Mouse (Mus musculus): ENCODE measurements around the gene Mmp12. TPM values are rescaled to one million over a fixed set of nuclear protein-coding genes. Genes with fewer than 3 reads are reported as not detected.

Mmp12 gene
- 0.19 TPM in 1 of 2 replicates, not detected in the other for polyA plus RNA-seq (2021; fragmentation: Nextera tagmentation)
- long read RNA-seq, experiment 1, result 0 reads
- long read RNA-seq, experiment 2, result 0 reads

GRCm38 (mm10) chr9:7344107-7344506 lies at the start of gene Mmp12:
TSS of gene Mmp12 (plus strand) at chr9:7344381.

GRCm38 (mm10) chr9:7387947-7388346 lies 43.8 kb downstream of the Mmp12 start, which contains the start of gene Mmp1b:
TSS of gene Mmp1b (minus strand) at chr9:7388047.

Other genes starting within 250 kb of the Mmp12 start
- 6.3 and 6.7 TPM in 2 replicates for gene Dync2h1, start 159.9 kb upstream of the Mmp12 start, polyA plus RNA-seq (2021; fragmentation: Nextera tagmentation)
- 23.4 and 24.7 TPM in 2 replicates for gene Dcun1d5, start 159.9 kb upstream of the Mmp12 start, polyA plus RNA-seq (2021; fragmentation: Nextera tagmentation)
- gene Mmp13, start 71.9 kb upstream of the Mmp12 start, polyA plus RNA-seq (2021; fragmentation: Nextera tagmentation), result not detected in 2 replicates
- gene Mmp1b, start 43.7 kb downstream of the Mmp12 start, polyA plus RNA-seq (2021; fragmentation: Nextera tagmentation), result not detected in 2 replicates
- gene Mmp3, start 101.4 kb downstream of the Mmp12 start, polyA plus RNA-seq (2021; fragmentation: Nextera tagmentation), result 0.10 TPM in 1 of 2 replicates, not detected in the other
- not detected in 2 replicates for gene Mmp10, start 158.0 kb downstream of the Mmp12 start, polyA plus RNA-seq (2021; fragmentation: Nextera tagmentation)
- gene Mmp8, start 214.1 kb downstream of the Mmp12 start, polyA plus RNA-seq (2021; fragmentation: Nextera tagmentation), result not detected in 2 replicates
- gene Mmp27, start 227.0 kb downstream of the Mmp12 start, polyA plus RNA-seq (2021; fragmentation: Nextera tagmentation), result not detected in 2 replicates